Mouse (Mus musculus) intestine, embryonic 14.5 days (tissue): Measurements from ENCODE around the gene Tex14. TPM values are rescaled to one million over a fixed set of nuclear protein-coding genes. Genes with fewer than 3 reads are reported as not detected.
A peak's percentile ranks its signal among the peaks of the same experiment; 100 is the strongest.
"Not testable (repeated sequence)": the region's sequence is repeated elsewhere in the genome, so short reads cannot be mapped to it uniquely, and the experiment has no call there.

ENCODE experiments used
- ATAC-seq: fragments of 200-750 bp; cut with Nextera tagmentation; replicated peaks from 2 replicates; pipeline ENCODE4 v1.8.0; 2017; ENCODE audit warnings: low read depth, moderate number of reproducible peaks, moderate TSS enrichment, moderate library complexity; ENCODE audit not compliant: low FRiP score, low TSS enrichment
- DNase-seq: peaks from one replicate; pipeline ENCODE4 v3.0.0-alpha.2; 2018; ENCODE audit warnings: low spot score
- H3K27ac ChIP-seq: fragments of 300-500 bp; sonication (generic); 2 replicates; pipeline ENCODE4 v1.5.1; 2014; ENCODE audit warnings: low read depth, mild to moderate bottlenecking, control low read depth
- H3K27me3 ChIP-seq: fragments of 300-500 bp; sonication (generic); replicated peaks from 2 replicates; pipeline ENCODE4 v1.6.1; 2014; ENCODE audit warnings: low read length, control low read depth; ENCODE audit not compliant: control insufficient read depth, insufficient read depth
- H3K36me3 ChIP-seq: fragments of 300-500 bp; sonication (generic); 2 replicates; pipeline ENCODE4 v1.6.1; 2014; ENCODE audit warnings: low read length, control low read depth; ENCODE audit not compliant: control insufficient read depth, insufficient read depth
- H3K4me1 ChIP-seq: fragments of 300-500 bp; sonication (generic); replicated peaks from 2 replicates; pipeline ENCODE4 v1.6.1; 2014; ENCODE audit warnings: low read length, control low read depth, mixed read lengths; ENCODE audit not compliant: control insufficient read depth, insufficient read depth
- H3K4me2 ChIP-seq: fragments of 300-500 bp; sonication (generic); 2 replicates; pipeline ENCODE4 v1.6.1; 2014; ENCODE audit warnings: low read length
- H3K4me3 ChIP-seq: fragments of 300-500 bp; sonication (generic); 2 replicates; pipeline ENCODE4 v1.5.1; 2014; ENCODE audit warnings: low read depth, low read length, control low read depth, mixed read lengths
- H3K9ac ChIP-seq: fragments of 300-500 bp; sonication (generic); 2 replicates; pipeline ENCODE4 v1.6.1; 2014; ENCODE audit warnings: mild to moderate bottlenecking, low read length
- H3K9me3 ChIP-seq: fragments of 300-500 bp; sonication (generic); 2 replicates; pipeline ENCODE4 v1.6.1; 2016; ENCODE audit warnings: low read length, control low read depth; ENCODE audit not compliant: control insufficient read depth
- WGBS: fragments of 180-500 bp; shearing (Covaris S2); extraction: QIAGEN DNeasy Blood & Tissue Kit; methylation state at CpG from one replicate; pipeline ENCODE4 v1.1.7; 2014; 5-methylcytosine and 5-hydroxymethylcytosine counted together
- polyA plus RNA-seq: library from polyadenylated mRNA; unstranded; fragments of >200 nt; fragmentation: Nextera tagmentation; extraction: Ambion mirVana; gene quantifications from 2 replicates; pipeline ENCODE4 v1.2.1, GENCODE M21; 2014

The Tex14 gene
- polyA plus RNA-seq, 1 experiment from 2014 or later, result 0.65 TPM

DNA sequence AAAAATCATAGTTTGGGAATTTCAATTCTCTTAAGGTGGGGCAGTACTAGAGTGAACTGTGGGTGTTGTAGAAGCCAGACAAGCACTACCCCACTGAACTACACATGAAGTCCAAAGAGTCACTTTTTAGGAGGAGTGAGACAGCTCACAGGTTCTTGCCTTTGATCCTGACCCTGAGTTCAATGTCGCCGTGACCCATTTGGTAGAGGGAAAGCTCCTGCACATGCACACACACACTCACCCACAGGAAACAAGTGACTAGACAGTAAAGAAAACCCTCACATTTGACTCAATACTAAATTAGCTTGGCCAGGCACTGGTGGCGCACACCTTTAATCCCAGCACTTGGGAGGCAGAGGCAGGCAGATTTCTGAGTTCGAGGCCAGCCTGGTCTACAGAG, 20.3 kb upstream of the Tex14 start:
- WGBS, result 94% methylated on average over 4 of the region's 4 CpGs

GRCm38 (mm10) chr11:87385676-87386075, 19.2 kb upstream of the Tex14 start:
- Histone ChIP-seq H3K4me2 (no peak overlapping the region), H3K4me3 (no peak overlapping the region), H3K27me3 (no peaks in the 10 kb centered on the region), H3K27ac (no peak overlapping the region), H3K4me1 (no peaks in the 10 kb centered on the region), H3K36me3 (peaks cover 15% of the 10 kb centered on the region; the same call in 1 of the 2 replicates), H3K9ac (no peak overlapping the region), H3K9me3 (no peaks in the 10 kb centered on the region)
- WGBS, result 87% methylated on average over 1 of the region's 1 CpGs
- no peak for DNase-seq
- ATAC-seq, result no peak

More for the DNA sequence above, 20.3 kb upstream of the Tex14 start:
- Histone ChIP-seq H3K4me1 (no peaks in the 10 kb centered on the region), H3K36me3 (peaks cover 15% of the 10 kb centered on the region; the same call in 1 of the 2 replicates), H3K4me3 (no peak overlapping the region), H3K27me3 (no peaks in the 10 kb centered on the region), H3K27ac (no peak overlapping the region), H3K9ac (no peak overlapping the region), H3K9me3 (no peaks in the 10 kb centered on the region), H3K4me2 (no peak overlapping the region)
- DNase-seq, result no peak
- ATAC-seq, result no peak

GRCm38 (mm10) chr11:87393855-87394254, 11.0 kb upstream of the Tex14 start:
- no peak for DNase-seq
- no peaks in the 10 kb centered on the region for H3K9me3 ChIP-seq
- no peaks in the 10 kb centered on the region for H3K27me3 ChIP-seq
- no peak overlapping the region for H3K9ac ChIP-seq
- no peaks in the 10 kb centered on the region for H3K4me1 ChIP-seq
- WGBS, result 62% methylated on average over 1 of the region's 1 CpGs
- H3K36me3 ChIP-seq, result 0 out of 2 replicates have a peak, but pooled peaks cover 7% of the 10 kb centered on the region
- ATAC-seq, result no peak
- H3K4me2 ChIP-seq, result no peak overlapping the region
- H3K27ac ChIP-seq, result no peak overlapping the region
- H3K4me3 ChIP-seq, result no peak overlapping the region

DNA sequence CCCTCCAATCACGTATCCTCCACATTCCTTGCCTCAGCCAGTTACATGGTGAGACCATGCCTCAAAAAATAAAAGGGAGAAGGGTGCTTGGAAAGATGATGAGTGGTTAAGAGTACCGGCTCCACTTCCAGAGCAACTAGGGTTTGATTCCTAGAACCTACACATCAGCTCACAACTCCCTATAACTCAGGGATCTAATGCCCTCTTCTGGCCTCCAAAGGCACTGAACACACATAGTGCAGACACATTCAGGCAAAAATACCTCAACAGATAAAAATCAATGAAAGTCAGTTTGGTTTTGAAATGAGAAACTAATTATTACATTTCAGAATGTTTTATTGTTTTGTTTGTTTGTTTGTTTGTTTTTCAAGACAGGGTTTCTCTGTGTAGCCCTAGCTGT, 6.5 kb upstream of the Tex14 start:
- H3K9ac ChIP-seq, result no peak overlapping the region
- H3K4me2 ChIP-seq, result no peak overlapping the region
- 0 out of 2 replicates have a peak, but pooled peaks cover 6% of the 10 kb centered on the region for H3K36me3 ChIP-seq
- ATAC-seq, result no peak
- H3K9me3 ChIP-seq, result no peaks in the 10 kb centered on the region
- 89% methylated on average over 2 of the region's 2 CpGs for WGBS
- no peaks in the 10 kb centered on the region for H3K4me1 ChIP-seq
- no peak overlapping the region for H3K27ac ChIP-seq
- DNase-seq, result no peak
- no peak overlapping the region for H3K4me3 ChIP-seq
- no peaks in the 10 kb centered on the region for H3K27me3 ChIP-seq

DNA sequence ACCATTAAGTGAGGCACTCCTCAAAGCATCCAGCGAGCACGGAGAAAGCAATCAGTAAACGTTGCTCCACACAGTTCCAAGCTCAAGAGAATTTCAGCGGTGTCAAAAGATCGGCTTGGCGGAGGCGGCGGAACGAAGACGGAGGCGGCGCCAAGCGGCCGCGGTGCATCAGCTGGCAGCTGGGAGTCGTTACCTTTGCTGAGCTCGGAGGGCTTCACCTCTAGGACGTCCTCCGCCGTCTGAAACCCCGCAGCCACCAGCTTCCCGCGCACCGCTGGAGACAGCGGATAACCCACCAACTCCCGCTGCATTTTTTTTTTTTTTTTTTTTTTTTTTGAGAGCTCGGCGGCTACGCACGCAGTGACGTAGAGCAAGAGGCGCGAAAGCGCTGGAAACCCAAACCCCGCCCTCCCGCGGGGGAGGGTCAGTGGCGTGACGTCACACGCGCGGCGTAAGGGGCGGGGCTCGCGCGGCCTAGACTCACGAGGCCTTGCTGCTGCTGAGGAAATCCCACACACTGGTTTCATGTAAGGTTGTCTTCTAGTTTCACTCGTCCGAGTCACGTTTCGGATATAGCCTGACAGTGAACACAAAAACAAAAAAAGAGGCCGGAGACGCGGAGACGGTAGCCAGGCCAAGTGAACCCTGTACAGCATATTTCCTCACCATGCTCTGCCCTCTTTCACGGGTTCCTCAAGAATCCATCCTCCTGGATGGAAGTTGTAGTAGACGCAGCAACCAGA, 583 bp upstream of the Tex14 start:
- H3K4me1 ChIP-seq, result 0 out of 2 replicates have a peak, but pooled peaks cover 3% of the 10 kb centered on the region
- no peaks in the 10 kb centered on the region for H3K27me3 ChIP-seq
- peak overlapping the region; percentile 56 for H3K4me3 ChIP-seq
- DNase-seq (peak; percentile 100), ATAC-seq (peak; percentile 88)
- H3K9ac ChIP-seq, result peak overlapping the region; percentile 73
- H3K9me3 ChIP-seq, result no peaks in the 10 kb centered on the region
- H3K4me2 ChIP-seq, result peak overlapping the region; percentile 68
- H3K36me3 ChIP-seq, result no peaks in the 10 kb centered on the region
- 2% methylated on average over 58 of the region's 58 CpGs for WGBS
- peak overlapping the region; percentile 88 for H3K27ac ChIP-seq

DNA sequence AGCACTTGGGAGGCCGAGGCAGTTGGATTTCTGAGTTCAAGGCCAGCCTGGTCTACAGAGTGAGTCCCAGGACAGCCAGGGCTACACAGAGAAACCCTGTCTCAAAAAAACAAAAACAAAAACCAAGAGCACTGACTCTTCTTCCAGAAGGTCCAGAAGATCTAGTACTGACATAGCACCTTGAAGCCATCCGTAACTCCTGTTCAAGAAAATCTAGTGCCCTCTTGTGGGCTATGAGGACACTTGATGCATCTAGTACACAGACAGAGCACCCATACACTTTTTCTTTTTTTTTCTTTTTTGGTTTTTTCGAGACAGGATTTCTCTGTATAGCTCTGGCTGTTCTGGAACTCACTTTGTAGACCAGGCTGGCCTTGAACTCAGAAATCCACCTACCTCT, 8.5 kb downstream of the Tex14 start:
- H3K4me3 ChIP-seq, H3K27ac ChIP-seq, H3K9me3 ChIP-seq, H3K27me3 ChIP-seq, DNase-seq, ATAC-seq, H3K4me2 ChIP-seq, H3K36me3 ChIP-seq, H3K9ac ChIP-seq, H3K4me1 ChIP-seq: not testable (repeated sequence)
- 61% methylated on average over 3 of the region's 3 CpGs for WGBS

GRCm38 (mm10) chr11:87416120-87416519, 11.3 kb downstream of the Tex14 start:
- H3K4me1 ChIP-seq, result no peaks in the 10 kb centered on the region
- H3K9ac ChIP-seq, result no peak overlapping the region
- no peak overlapping the region for H3K27ac ChIP-seq
- no peak for ATAC-seq
- no peak for DNase-seq
- WGBS, result 44% methylated on average over 5 of the region's 5 CpGs
- no peaks in the 10 kb centered on the region for H3K36me3 ChIP-seq
- H3K9me3 ChIP-seq, result no peaks in the 10 kb centered on the region
- H3K4me2 ChIP-seq, result no peak overlapping the region
- no peak overlapping the region for H3K4me3 ChIP-seq
- no peaks in the 10 kb centered on the region for H3K27me3 ChIP-seq

GRCm38 (mm10) chr11:87420861-87421260, 16.0 kb downstream of the Tex14 start:
- DNase-seq (no peak), ATAC-seq (no peak)
- no peak overlapping the region for H3K27ac ChIP-seq
- H3K4me2 ChIP-seq, result no peak overlapping the region
- H3K4me3 ChIP-seq, result no peak overlapping the region
- H3K27me3 ChIP-seq, result no peaks in the 10 kb centered on the region
- H3K4me1 ChIP-seq, result 0 out of 2 replicates have a peak, but pooled peaks cover 1% of the 10 kb centered on the region
- H3K36me3 ChIP-seq, result no peaks in the 10 kb centered on the region
- H3K9me3 ChIP-seq, result no peaks in the 10 kb centered on the region
- H3K9ac ChIP-seq, result no peak overlapping the region

DNA sequence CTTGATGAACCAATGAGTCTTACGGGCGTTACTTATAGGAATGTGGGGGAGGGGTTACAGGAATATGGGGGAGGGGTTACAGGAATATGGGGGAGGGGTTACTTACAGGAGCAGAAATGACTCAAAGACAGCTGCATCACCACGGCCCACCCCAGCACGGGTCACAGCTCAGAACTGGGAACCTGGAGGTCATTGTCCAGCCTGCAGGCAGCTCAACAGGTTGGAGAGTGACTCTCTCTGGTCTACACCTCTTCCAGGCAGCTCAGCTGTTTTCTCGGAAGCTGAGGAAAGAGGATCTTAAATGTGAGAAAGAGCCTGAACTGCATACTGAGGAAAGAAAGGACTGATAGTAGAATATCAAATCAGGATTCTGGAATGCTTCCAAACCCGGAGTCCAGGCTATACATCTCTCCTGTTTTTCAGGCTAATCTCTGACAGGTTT, 16.9 kb downstream of the Tex14 start:
- ATAC-seq, result no peak
- peak overlapping the region; percentile 65 for H3K4me2 ChIP-seq
- peak; percentile 67 for DNase-seq
- peak overlapping the region; percentile 95 for H3K27ac ChIP-seq
- no peaks in the 10 kb centered on the region for H3K9me3 ChIP-seq
- no peaks in the 10 kb centered on the region for H3K27me3 ChIP-seq
- peak overlapping the region; percentile 39 for H3K4me3 ChIP-seq
- 8% methylated on average over 6 of the region's 6 CpGs for WGBS
- no peaks in the 10 kb centered on the region for H3K36me3 ChIP-seq
- peak overlapping the region; percentile 42 for H3K9ac ChIP-seq
- H3K4me1 ChIP-seq, result 0 out of 2 replicates have a peak, but pooled peaks cover 3% of the 10 kb centered on the region
